Mouse (Mus musculus) megakaryocyte progenitor cell, adult 5-6 weeks (primary cell): Measurements from ENCODE around the gene Kcnj9. TPM values are rescaled to one million over a fixed set of nuclear protein-coding genes. Genes with fewer than 3 reads are reported as not detected.

Source experiments
- ATAC-seq: replicated peaks from 2 replicates; pipeline ENCODE4 v1.8.0; 2016; ENCODE audit warnings: mild to moderate bottlenecking, moderate TSS enrichment, inconsistent platforms; ENCODE audit not compliant: poor library complexity
- total RNA-seq, 2 experiments: library from RNA; stranded (forward) in 1 of 2; stranded (reverse) in 1 of 2; fragments of 157-497, 149-512 nt in 1 of 2; fragments of 200-1000 nt in 1 of 2; gene quantifications; 2 replicates each; pipeline versions ENCODE4 v1.2.3 to v1.2.4; 2015 to 2017

Kcnj9 gene
- total RNA-seq, 2 experiments from 2014 or later: not detected

GRCm38 (mm10) chr1:172296816-172297510, 32.2 kb downstream of the Kcnj9 start:
- no peak for ATAC-seq

- 0 out of 2 replicates have a peak, but pooled peaks have one; percentile 26 for ATAC-seq
Measured at GRCm38 (mm10) chr1:172295751-172296197, 33.3 kb downstream of the Kcnj9 start.

GRCm38 (mm10) chr1:172293449-172293848, 35.7 kb downstream of the Kcnj9 start:
- ATAC-seq: no peak

GRCm38 (mm10) chr1:172292880-172293279, 36.2 kb downstream of the Kcnj9 start:
- no peak for ATAC-seq

GRCm38 (mm10) chr1:172289617-172289946, 39.5 kb downstream of the Kcnj9 start:
- ATAC-seq: no peak

- ATAC-seq: no peak
Measured at GRCm38 (mm10) chr1:172288900-172289616, 40.1 kb downstream of the Kcnj9 start.

- no peak for ATAC-seq
Measured at GRCm38 (mm10) chr1:172286740-172287139, 42.4 kb downstream of the Kcnj9 start.

GRCm38 (mm10) chr1:172284221-172284620, 44.9 kb downstream of the Kcnj9 start:
- ATAC-seq: no peak

- no peak for ATAC-seq
Measured at GRCm38 (mm10) chr1:172283073-172283472, 46.0 kb downstream of the Kcnj9 start.

- ATAC-seq: no peak
Measured at GRCm38 (mm10) chr1:172281522-172282254, 47.4 kb downstream of the Kcnj9 start.

GRCm38 (mm10) chr1:172279768-172280509, 49.2 kb downstream of the Kcnj9 start:
- no peak for ATAC-seq

GRCm38 (mm10) chr1:172278328-172278727, 50.8 kb downstream of the Kcnj9 start:
- ATAC-seq: no peak

GRCm38 (mm10) chr1:172277172-172277571, 51.9 kb downstream of the Kcnj9 start:
- ATAC-seq: peak; percentile 88

GRCm38 (mm10) chr1:172274547-172274946, 54.6 kb downstream of the Kcnj9 start:
- ATAC-seq: no peak

- ATAC-seq: no peak
Measured at GRCm38 (mm10) chr1:172274116-172274515, 55.0 kb downstream of the Kcnj9 start.

- ATAC-seq: no peak
Measured at GRCm38 (mm10) chr1:172273386-172273785, 55.7 kb downstream of the Kcnj9 start.

GRCm38 (mm10) chr1:172271765-172272164, 57.4 kb downstream of the Kcnj9 start:
- ATAC-seq: no peak

GRCm38 (mm10) chr1:172271208-172271607, 57.9 kb downstream of the Kcnj9 start:
- no peak for ATAC-seq
